Mouse (Mus musculus): ENCODE measurements around the gene Osbp.

The Osbp gene

DNA sequence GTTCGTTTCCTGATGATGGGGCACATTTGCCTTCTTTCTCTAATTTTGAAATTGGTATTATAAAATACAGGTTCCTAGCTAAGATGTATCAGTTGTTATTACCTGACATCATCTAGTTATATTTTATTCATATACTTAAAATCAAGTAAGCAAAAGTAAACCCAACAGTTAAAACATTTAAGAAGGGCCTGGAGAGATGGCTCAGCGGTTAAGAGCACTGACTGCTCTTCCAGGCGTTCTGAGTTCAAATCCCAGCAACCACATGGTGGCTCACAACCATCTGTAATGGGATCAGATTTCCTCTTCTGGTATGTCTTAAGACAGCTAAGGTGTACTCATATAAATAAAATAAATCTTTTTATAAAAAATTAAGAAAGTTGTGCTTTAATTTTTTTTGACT lies 22.1 kb downstream of the Osbp start:
- DNase-seq (ENCODE audit: low read depth, low spot score), result no peak

GRCm38 (mm10) chr19:11989334-11989733 lies 23.6 kb downstream of the Osbp start:
- DNase-seq (ENCODE audit: low read depth, low spot score), result no peak

DNA sequence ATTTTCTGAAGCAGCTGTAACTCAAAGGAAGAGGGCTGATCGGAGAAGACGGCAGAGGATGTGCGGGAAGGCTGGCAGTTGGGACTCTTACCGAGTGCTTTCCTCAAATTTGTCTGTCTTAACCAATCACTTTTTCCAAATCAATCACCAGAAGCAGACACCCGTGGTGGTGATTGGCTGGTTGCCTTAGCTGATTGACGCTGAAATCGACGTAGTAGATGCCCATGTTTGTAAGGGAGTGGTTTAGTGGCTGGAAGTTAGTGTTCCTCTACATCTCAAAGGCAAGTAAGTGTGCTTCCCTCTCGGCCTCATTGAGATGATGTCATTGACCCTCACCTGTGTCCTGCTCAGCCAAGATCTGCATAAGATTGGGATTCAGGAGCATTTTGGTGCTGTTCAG lies 26.3 kb downstream of the Osbp start:
- no peak for DNase-seq (ENCODE audit: low read depth, low spot score)

DNA sequence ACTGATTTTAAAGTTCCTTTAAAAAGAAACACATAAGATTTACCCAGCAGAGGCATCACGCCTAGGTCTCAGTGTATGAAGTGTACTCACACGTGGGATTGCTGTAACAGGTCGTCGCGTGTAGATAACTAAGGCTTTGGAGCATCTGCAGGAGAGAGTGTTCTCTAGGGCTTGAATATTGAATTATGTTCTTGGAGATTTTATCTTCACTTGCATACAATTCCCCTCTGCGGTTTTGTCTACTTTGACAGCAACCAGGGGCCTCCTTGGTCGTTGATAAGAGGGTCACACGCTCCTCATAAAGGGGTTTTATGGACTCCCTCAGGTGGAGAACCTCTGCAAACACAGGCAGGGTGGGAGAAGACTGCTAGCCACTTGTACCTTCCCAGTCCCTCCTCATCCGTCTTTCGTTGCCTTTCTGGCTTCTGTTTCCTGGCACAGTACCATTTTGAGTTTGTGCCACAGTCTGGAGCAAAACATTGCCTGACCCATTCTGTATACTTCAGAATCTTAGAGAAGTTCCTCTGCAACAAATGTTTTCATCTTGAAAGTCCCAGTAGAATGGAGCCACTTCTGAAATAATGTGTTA lies 26.8 kb downstream of the Osbp start:
- no peak for DNase-seq (ENCODE audit: low read depth, low spot score)

DNA sequence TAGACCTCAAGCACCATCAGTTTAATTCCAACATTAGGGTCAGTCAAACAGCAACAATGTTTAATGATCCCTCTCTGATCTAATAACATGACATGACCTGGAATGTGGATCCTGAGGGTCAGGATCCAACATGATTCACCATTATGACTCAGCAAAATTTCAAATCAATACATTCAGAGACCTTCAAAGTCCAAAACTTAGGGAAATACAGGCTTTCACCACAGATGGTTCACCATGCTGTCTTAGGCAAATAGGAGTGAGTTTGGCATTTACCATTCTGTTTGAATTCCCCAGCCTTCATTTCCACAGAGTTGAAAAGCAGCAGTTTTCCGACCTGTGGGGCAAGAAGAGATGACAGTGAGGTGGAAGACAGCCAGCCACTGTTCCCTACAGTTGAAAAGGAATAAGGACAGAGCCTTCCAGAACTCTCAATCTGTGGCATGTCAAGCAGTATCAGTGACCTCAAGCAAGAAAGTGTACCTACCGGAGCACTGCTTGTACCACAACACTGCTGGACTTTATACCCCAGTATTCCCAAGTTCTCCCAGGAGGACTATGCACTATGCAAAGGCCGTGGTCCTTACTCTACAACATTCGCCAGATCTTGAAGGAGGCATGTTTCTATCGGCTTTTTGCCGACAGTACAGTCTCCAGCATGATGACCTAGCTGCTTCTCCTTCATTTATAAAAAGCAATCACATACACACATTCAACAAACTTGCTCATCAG lies 29.1 kb downstream of the Osbp start:
- no peak for DNase-seq (ENCODE audit: low read depth, low spot score)

DNA sequence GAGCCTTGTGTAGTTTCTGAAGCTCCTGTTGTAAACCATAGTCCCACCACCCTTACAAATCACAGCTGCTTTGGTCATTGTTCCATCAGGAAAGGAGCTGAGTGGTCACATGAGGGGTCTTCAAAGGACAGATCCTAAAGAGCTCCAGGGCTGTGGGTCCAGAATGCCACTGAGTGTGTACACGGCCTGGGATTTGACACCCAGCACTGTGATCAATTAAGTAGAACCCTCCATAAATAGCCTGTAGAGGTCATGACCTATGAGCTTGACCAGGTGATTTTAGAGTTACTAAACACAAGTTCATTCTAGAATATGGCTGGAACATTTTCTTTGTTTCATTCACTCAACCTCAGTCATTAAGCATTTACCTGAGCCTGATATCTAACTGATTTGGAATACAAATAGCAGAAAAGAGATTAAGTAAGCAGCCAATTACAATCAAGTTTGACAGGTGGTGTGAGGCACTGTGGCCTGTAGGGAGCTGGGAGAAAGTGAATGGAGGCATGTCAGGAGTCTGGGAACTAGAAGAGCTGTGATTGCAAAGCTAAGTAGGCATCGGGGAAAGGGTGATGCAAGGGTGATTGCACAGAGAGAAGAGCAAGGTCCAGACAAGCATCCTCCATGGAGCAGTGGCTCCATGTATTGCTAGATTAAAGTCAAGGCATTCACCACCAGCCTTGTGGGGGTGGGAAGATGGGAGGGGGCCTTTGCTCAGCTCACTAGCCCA lies 30.1 kb downstream of the Osbp start:
- no peak for DNase-seq (ENCODE audit: low read depth, low spot score)

- no peak for DNase-seq (ENCODE audit: low read depth, low spot score)
These were observed 35.9 kb downstream of the Osbp start for GRCm38 (mm10) chr19:12001686-12002085.

- no peak for DNase-seq (ENCODE audit: low read depth, low spot score)
These were observed 36.4 kb downstream of the Osbp start for GRCm38 (mm10) chr19:12002125-12002524.

DNA sequence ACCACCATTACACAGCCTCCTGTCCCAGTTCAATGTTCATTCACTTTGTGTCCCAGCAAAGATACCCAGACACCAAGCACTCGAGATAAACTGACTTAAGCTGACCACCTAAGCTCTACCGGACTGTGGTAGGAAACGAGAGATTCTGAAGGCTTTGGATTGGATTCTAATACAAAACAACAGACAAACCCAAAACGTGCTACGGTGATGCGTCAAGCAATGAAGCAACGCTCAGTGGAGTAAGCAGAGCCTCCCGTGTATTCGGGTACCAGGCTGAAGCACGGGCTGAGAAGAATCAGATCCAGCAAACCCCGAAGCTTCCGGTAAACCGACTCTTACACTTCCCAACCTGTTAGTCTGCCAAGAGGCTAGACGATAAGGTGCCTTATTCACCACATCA lies 37.0 kb downstream of the Osbp start:
- no peak for DNase-seq (ENCODE audit: low read depth, low spot score)

GRCm38 (mm10) chr19:12003568-12003967 lies 37.8 kb downstream of the Osbp start:
- no peak for DNase-seq (ENCODE audit: low read depth, low spot score)

- no peak for DNase-seq (ENCODE audit: low read depth, low spot score)
These were observed 38.7 kb downstream of the Osbp start for GRCm38 (mm10) chr19:12004216-12005008.

GRCm38 (mm10) chr19:12005376-12006360 lies 39.9 kb downstream of the Osbp start:
- DNase-seq (ENCODE audit: low read depth, low spot score), result peak; percentile 77

- DNase-seq (ENCODE audit: low read depth, low spot score), result no peak
These were observed 40.7 kb downstream of the Osbp start for GRCm38 (mm10) chr19:12006361-12006947.

DNA sequence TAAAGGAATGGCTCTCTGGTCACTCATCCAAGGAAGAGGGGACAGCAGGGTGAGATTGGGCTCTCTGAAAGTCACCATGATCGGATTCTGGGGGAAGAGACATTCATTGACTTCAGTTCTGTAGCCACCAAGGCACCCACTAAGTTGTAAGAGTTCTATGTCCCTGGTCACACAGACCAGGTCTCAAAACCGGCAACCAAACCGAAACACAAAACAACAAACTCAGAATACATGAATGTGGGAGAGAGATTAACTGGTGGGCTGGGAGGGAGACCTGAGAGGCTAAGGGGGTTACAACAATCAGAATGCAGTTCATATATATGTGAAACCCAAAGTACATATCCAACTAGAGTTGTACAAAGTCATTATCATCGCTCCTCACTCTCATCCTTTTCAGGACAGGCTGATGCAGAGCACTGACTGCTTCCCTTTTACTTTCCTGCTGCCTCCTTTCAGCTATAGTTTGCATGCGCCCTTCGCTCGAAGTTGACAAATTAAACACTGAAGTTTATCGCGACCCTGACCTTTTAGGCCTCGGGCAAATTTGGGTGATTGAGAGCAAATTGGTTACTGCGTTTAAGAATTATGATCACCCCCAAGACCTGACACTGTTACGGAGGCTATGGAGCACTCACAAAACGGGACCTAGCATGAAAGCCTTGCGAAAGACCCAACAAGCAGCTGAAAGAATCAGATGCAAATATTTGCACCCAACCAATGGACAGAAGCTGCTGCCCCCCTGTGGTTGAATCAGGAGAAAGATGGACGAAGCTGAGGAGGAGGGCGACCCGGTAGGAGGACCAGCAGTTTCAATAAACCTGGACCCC lies 41.6 kb downstream of the Osbp start:
- no peak for DNase-seq (ENCODE audit: low read depth, low spot score)

DNA sequence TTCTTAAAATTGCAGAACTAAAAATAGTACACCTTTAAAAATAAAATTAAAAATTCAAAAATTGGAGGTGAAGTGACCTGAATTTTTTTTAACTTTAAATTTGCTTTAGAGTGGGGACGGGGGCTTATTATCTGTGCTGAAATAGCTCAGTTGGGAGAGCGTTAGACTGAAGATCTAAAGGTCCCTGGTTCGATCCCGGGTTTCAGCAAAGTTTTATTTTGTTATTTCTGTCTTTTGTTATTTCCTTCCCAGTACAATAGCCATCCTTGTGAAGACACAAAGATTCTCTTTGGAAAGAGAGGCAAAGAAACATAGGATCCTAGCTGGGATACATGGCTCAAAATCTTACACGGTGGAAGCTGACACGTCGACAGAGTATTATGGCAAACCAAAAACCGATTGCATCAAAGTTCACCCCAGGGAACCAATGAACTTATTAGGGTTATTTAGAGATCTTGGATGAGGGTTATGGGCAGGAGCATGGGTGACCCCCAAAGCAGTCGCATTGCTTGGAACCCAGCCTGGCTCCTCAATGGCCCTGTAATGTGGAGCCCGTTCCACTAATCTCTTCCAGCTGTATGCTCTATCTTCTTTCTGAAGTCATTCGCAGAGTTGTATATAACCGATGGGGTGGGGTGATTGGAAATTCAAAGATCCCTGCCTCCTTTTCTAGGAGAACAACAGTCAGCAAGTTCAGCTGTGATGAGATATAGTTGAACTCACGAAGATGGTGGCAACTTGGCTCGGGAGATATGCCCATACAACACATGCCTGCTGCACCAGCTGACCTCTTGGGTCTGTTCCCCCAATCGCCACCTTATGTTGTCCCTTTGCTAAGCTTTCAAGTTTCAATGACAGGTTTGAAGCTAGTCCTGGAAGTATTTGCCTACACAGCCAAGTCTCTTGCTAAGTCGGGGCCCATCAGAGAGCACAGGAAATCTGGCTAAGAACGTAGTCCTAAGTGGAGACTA lies 43.0 kb downstream of the Osbp start:
- DNase-seq (ENCODE audit: low read depth, low spot score), result no peak

DNA sequence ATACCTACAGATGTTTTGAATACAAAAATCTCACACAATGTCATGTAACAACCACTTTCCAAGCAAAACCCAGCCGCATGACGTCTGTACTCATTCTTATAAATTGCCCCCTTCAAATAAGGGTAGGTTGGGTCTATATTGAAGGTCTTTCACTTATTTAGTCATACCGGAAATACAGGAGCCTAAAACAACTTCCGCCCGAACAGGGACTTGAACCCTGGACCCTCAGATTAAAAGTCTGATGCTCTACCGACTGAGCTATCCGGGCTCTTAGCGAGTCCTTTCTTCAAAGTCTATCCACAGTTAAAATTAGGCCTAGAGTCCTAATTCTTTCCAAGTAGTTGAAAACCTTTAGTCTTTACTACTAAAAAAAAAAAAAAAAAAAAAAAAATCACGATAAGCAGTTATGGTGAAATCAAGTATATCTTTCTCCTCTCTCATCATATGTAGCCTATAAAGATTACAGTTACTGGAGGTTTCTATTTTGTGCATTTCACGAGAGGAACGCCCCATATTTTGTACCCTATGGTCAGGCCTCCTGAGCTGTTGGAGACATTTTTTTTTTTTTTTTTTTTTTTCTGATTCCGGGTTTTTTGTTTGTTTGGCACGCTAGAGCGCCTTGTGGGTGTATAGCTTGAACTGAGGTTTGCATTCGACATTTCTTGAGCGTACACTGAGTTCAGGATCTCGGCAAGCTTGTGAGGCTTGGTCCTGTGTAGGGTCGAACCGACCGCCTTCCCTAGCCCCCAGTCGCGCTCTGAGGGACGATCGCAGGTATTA lies 44.0 kb downstream of the Osbp start:
- DNase-seq (ENCODE audit: low read depth, low spot score), result no peak

DNA sequence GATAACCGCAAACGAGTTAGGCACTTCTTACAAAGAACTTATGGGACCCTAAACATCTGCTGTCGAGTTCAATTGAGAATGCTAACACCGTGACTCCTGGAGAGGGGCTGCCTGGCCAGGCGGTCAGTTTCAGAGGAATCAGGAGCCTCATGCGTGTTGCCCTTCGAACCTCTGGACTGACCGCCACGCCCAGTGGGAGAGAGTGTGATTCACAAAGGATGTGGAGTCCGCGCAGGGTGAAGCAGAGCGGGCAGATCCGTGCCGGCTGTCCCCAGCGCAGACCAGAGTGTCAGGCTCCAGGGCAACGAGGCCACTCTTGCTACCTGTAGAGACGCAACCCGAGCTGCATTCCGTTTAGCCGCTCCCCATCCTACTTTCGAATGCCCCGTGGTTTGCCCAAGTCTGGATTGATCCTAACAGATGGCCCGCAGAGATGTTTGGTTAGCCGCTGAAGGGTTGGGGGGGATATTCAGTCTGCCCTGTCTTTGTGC lies 44.6 kb downstream of the Osbp start:
- no peak for DNase-seq (ENCODE audit: low read depth, low spot score)
